Mouse (Mus musculus) kidney, postnatal 0 days (tissue): ENCODE data around the gene Atf6. TPM values are rescaled to one million over a fixed set of nuclear protein-coding genes. Genes with fewer than 3 reads are reported as not detected.
A peak's percentile ranks its signal among the peaks of the same experiment; 100 is the strongest.

Experiments used
- ATAC-seq: fragments of 200-750 bp; cut with Nextera tagmentation; replicated peaks from 2 replicates; pipeline ENCODE4 v1.8.0; 2017; ENCODE audit warnings: low read depth, moderate number of reproducible peaks, moderate TSS enrichment, moderate library complexity; ENCODE audit not compliant: low FRiP score
- DNase-seq: peaks from one replicate; pipeline ENCODE4 v3.0.0-alpha.2; 2016; ENCODE audit warnings: low spot score
- H3K27ac ChIP-seq: fragments of 300-500 bp; sonication (generic); 2 replicates; pipeline ENCODE4 v1.5.1; 2014; ENCODE audit warnings: mild to moderate bottlenecking
- H3K27me3 ChIP-seq: fragments of 300-500 bp; sonication (generic); 2 replicates; pipeline ENCODE4 v1.6.1; 2014; ENCODE audit warnings: low read length, mixed read lengths; ENCODE audit not compliant: insufficient read depth
- H3K36me3 ChIP-seq: fragments of 300-500 bp; sonication (generic); 2 replicates; pipeline ENCODE4 v1.6.1; 2014; ENCODE audit warnings: low read length, mixed read lengths; ENCODE audit not compliant: insufficient read depth
- H3K4me1 ChIP-seq: fragments of 300-500 bp; sonication (generic); replicated peaks from 2 replicates; pipeline ENCODE4 v1.6.1; 2014; ENCODE audit warnings: antibody characterized with exemption, low read length, mixed read lengths; ENCODE audit not compliant: insufficient read depth
- H3K4me2 ChIP-seq: fragments of 300-500 bp; sonication (generic); 2 replicates; pipeline ENCODE4 v1.6.1; 2014; ENCODE audit warnings: mild to moderate bottlenecking, low read length, moderate library complexity, mixed read lengths
- H3K4me3 ChIP-seq: fragments of 300-500 bp; sonication (generic); replicated peaks from 2 replicates; pipeline ENCODE4 v1.5.1; 2014; ENCODE audit warnings: low read depth, low read length
- H3K9ac ChIP-seq: fragments of 300-500 bp; sonication (generic); 2 replicates; pipeline ENCODE4 v1.6.1; 2014; ENCODE audit warnings: low read depth, low read length
- H3K9me3 ChIP-seq: fragments of 300-500 bp; sonication (generic); replicated peaks from 2 replicates; pipeline ENCODE4 v1.6.1; 2016; ENCODE audit warnings: low read length, inconsistent platforms, mixed read lengths
- CTCF ChIP-seq: IDR thresholded peaks from 2 replicates; pipeline ENCODE4 v1.5.1; 2016; ENCODE audit warnings: antibody characterized with exemption, low read depth, mild to moderate bottlenecking, moderate library complexity
- WGBS: fragments of 180-500 bp; shearing (Covaris S2); extraction: QIAGEN DNeasy Blood & Tissue Kit; methylation state at CpG from one replicate; pipeline ENCODE4 v1.1.7; 2014; 5-methylcytosine and 5-hydroxymethylcytosine counted together
- polyA plus RNA-seq: library from polyadenylated mRNA; unstranded; fragments of >200 nt; fragmentation: Nextera tagmentation; extraction: Ambion mirVana; gene quantifications from 2 replicates; pipeline ENCODE4 v1.2.1, GENCODE M21; 2015

The Atf6 gene
- polyA plus RNA-seq, 1 experiment from 2014 or later, result 8.6 TPM

DNA sequence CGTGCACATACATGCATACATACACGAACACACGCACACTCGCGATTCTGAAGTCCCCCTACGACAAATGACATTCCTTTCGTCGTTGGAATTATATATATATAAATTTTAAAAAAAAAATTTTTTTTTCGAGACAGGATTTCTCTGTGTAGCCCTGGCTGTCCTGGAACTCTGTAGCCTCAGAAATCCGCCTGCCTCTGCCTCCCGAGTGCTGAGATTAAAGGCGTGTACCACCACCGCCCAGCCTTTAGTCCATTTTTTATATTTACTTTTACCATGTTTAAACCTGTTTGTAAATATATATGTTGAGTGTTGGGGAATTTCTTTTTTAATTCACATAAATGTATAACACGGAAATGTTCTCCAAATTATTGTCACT lies 1.3 kb upstream of the Atf6 start:
- no peaks in the 10 kb centered on the region; the same call in 1 of the 2 replicates for H3K4me1 ChIP-seq
- H3K9ac ChIP-seq, result peak overlapping the region; percentile 75
- WGBS, result 17% methylated on average over 14 of the region's 14 CpGs
- no peak for DNase-seq
- H3K4me3 ChIP-seq, result peak overlapping the region; percentile 88
- H3K9me3 ChIP-seq, result no peaks in the 10 kb centered on the region
- H3K27me3 ChIP-seq, result no peaks in the 10 kb centered on the region
- 0 out of 2 replicates have a peak, but pooled peaks have one; percentile 12 for ATAC-seq
- peak overlapping the region; percentile 87 for H3K4me2 ChIP-seq
- 0 out of 2 replicates have a peak, but pooled peaks cover under 1% of the 10 kb centered on the region for H3K36me3 ChIP-seq
- no peak overlapping the region for H3K27ac ChIP-seq
- no peak for TF ChIP-seq CTCF

DNA sequence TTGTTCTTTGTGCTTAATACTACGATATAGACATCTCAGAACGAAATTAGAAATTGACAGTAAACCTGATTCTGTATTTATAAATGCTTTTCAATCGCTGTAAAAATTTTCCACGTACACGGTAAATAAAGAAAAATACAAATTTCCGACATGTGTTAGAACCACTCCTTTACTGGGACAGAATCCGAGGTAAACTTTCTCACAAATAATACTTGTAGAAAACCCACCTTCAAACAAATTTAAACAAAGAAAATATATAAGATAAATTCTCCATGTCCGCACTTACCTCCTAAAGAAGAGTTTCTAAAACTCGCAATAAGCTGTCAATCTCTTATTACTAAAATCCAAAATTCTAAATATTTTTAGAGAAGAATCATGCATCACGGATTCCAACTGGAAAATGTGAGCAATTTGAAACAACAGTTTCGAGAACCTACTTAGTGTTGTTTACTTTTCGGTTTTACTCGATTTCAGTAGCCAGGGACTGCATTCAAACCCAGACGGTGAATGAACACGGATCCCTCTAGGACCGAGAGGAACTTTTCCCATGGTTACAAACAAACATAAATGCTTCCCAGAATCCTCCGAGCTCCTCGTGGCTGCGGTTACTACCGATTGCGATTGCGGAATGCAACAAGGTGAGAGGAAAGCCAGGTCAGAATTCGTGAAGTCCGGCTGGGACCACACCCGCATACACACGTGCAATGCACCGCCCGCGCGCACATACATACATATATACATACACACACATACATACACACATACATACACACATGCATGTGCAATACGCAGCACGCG lies 735 bp upstream of the Atf6 start:
- Histone ChIP-seq H3K27me3 (no peaks in the 10 kb centered on the region), H3K4me1 (no peaks in the 10 kb centered on the region; the same call in 1 of the 2 replicates), H3K9me3 (no peaks in the 10 kb centered on the region), H3K9ac (peak overlapping the region; percentile 75), H3K27ac (no peak overlapping the region; the same call in 1 of the 2 replicates), H3K4me2 (peak overlapping the region; percentile 87), H3K36me3 (no peaks in the 10 kb centered on the region), H3K4me3 (peak overlapping the region; percentile 88)
- WGBS, result under 1% methylated on average over 33 of the region's 33 CpGs
- ATAC-seq (peak; percentile 63), DNase-seq (peak; percentile 95)
- TF ChIP-seq CTCF, result no peak; the same call in 1 of the 2 replicates

DNA sequence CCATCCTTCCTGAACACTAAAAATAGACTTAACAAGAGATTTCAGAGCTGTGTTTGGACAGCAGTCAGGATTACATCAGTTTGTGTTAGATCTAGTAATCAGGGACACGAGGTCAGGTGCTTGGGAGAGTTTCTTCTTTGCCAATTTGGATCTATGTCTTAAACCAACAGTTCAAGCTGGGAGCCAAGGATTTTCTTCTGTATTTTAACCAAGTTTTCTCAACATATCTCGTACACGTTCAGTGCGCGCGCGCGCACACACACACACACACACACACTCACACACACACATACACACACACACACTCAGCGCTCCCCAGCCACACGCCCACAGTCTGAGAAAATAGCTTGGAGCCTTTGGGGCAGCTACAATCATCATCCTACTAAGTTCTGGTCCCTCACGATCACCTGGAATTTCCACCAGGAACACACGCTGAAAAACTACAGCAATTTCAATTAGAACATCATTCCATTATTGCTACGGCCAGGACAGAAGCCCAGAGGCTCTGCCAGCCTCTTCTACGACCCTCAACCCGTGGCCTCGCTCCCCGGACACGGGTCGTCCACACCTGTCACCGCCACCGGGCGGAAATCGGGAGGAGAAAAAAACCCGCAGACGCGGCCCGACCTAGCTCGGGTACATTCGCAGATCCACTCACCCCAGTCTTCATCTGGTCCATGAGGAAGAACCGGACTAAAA lies 430 bp downstream of the Atf6 start:
- Histone ChIP-seq H3K27me3 (no peaks in the 10 kb centered on the region), H3K9ac (peak overlapping the region; percentile 75), H3K4me1 (no peaks in the 10 kb centered on the region; the same call in 1 of the 2 replicates), H3K4me3 (peak overlapping the region; percentile 88), H3K36me3 (no peaks in the 10 kb centered on the region), H3K9me3 (no peaks in the 10 kb centered on the region), H3K27ac (peak overlapping the region; percentile 78), H3K4me2 (peak overlapping the region; percentile 87)
- TF ChIP-seq CTCF, result no peak
- peak; percentile 52 for ATAC-seq
- 2% methylated on average over 30 of the region's 30 CpGs for WGBS
- DNase-seq, result no peak

DNA sequence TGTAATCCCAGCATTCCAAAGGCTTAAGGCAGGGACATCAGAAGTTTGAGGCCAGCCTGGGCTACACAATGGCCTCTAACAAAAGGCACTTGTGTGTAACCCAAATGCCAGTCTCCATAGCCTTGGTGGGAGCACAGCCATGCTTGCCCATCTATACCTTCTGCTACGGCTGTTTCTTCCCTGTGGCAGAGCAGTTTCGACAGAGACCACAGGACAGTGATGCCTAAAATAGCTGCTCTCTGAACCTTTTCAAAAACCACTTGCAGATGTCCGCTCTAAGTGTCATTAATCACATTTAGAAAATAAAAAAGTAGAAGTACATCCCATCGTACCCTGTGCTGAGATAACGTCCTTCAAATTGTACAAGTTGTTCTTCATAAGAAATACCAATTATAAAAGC lies 2.2 kb downstream of the Atf6 start:
- Histone ChIP-seq H3K4me1 (no peaks in the 10 kb centered on the region; the same call in 1 of the 2 replicates), H3K4me3 (no peak overlapping the region), H3K9ac (no peak overlapping the region), H3K9me3 (no peaks in the 10 kb centered on the region), H3K27ac (no peak overlapping the region), H3K4me2 (no peak overlapping the region), H3K27me3 (no peaks in the 10 kb centered on the region), H3K36me3 (no peaks in the 10 kb centered on the region)
- 75% methylated on average over 5 of the region's 5 CpGs for WGBS
- ATAC-seq (no peak), DNase-seq (no peak)
- no peak for TF ChIP-seq CTCF

DNA sequence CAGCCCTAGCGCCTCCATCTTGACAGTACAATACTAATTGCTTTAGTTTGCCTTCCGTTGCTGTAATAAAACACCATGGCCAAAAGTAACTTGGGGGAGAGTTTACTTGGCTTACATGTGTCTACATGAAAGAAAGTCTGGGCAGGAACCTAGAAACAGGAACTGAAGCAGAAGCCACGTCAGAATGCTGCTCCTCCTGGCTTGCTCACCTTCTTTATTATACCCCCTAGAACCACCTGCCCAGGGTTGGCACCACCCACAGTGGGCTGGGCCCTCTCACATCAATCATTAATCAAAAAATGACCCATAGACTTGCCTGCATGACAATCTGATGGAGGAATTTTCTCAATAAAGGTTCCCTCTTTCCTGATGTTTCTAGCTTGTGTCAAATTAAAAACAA lies 2.8 kb downstream of the Atf6 start:
- no peak for TF ChIP-seq CTCF
- no peak for DNase-seq

DNA sequence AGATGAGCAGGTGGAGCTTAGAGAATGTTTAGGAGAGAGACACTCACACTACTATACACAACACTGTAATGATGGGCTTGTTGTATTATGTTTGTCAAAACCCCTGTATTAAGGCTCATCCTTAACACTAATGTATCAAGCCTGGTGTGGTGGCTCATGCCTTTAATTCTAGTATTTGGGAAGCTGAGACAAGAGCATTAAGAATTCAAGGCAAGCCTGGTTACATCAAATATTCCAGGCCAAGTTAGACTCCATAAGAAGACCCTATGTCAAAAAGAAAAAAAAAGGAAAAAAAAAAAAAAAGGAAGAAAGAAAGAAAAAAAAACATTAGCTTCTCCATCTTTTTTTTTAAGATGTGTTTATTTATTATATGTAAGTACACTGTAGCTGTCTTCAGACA lies 3.3 kb downstream of the Atf6 start:
- Histone ChIP-seq H3K4me2 (no peak overlapping the region), H3K9ac (no peak overlapping the region), H3K4me3 (no peak overlapping the region), H3K4me1 (no peaks in the 10 kb centered on the region; the same call in 1 of the 2 replicates), H3K27ac (no peak overlapping the region), H3K27me3 (no peaks in the 10 kb centered on the region), H3K9me3 (no peaks in the 10 kb centered on the region), H3K36me3 (no peaks in the 10 kb centered on the region)
- DNase-seq (no peak), ATAC-seq (no peak)
- no peak for TF ChIP-seq CTCF

More for the DNA sequence above, 2.8 kb downstream of the Atf6 start:
- no peak overlapping the region for H3K9ac ChIP-seq
- no peaks in the 10 kb centered on the region for H3K36me3 ChIP-seq
- no peaks in the 10 kb centered on the region for H3K27me3 ChIP-seq
- H3K4me1 ChIP-seq, result no peaks in the 10 kb centered on the region; the same call in 1 of the 2 replicates
- H3K4me2 ChIP-seq, result no peak overlapping the region
- H3K4me3 ChIP-seq, result no peak overlapping the region
- ATAC-seq, result no peak
- no peak overlapping the region for H3K27ac ChIP-seq
- 60% methylated on average over 3 of the region's 3 CpGs for WGBS
- no peaks in the 10 kb centered on the region for H3K9me3 ChIP-seq
